Mouse (Mus musculus) limb, embryonic 15.5 days (tissue): ENCODE data around the gene Ppp1r3d. TPM values are rescaled to one million over a fixed set of nuclear protein-coding genes. Genes with fewer than 3 reads are reported as not detected.

ENCODE experiments used
- ATAC-seq: fragments of 200-750 bp; cut with Nextera tagmentation; 2 replicates; pipeline ENCODE4 v1.8.0; 2017; ENCODE audit warnings: low read depth, moderate TSS enrichment; ENCODE audit not compliant: insufficient number of reproducible peaks, low FRiP score, low TSS enrichment
- H3K27ac ChIP-seq: fragments of 300-500 bp; sonication (generic); 2 replicates; pipeline ENCODE4 v1.5.1; 2015; ENCODE audit warnings: moderate library complexity, mild to moderate bottlenecking, inconsistent platforms
- H3K27me3 ChIP-seq: fragments of 300-500 bp; sonication (generic); 2 replicates; pipeline ENCODE4 v1.6.1; 2015; ENCODE audit warnings: inconsistent platforms
- H3K36me3 ChIP-seq: fragments of 300-500 bp; sonication (generic); 2 replicates; pipeline ENCODE4 v1.6.1; 2015; ENCODE audit warnings: inconsistent platforms
- H3K4me1 ChIP-seq: fragments of 300-500 bp; sonication (generic); 2 replicates; pipeline ENCODE4 v1.6.1; 2015; ENCODE audit warnings: inconsistent platforms
- H3K4me2 ChIP-seq: fragments of 300-500 bp; sonication (generic); 2 replicates; pipeline ENCODE4 v1.6.1; 2015; ENCODE audit warnings: mild to moderate bottlenecking, inconsistent platforms
- H3K4me3 ChIP-seq: fragments of 300-500 bp; sonication (generic); 2 replicates; pipeline ENCODE4 v1.5.1; 2015; ENCODE audit warnings: mild to moderate bottlenecking, inconsistent platforms
- H3K9ac ChIP-seq: fragments of 300-500 bp; sonication (generic); 2 replicates; pipeline ENCODE4 v1.6.1; 2015; ENCODE audit warnings: inconsistent platforms
- H3K9me3 ChIP-seq: fragments of 300-500 bp; sonication (generic); 2 replicates; pipeline ENCODE4 v1.6.1; 2016; ENCODE audit warnings: inconsistent platforms
- WGBS: fragments of 180-500 bp; shearing (Covaris S2); methylation state at CpG from one replicate; pipeline ENCODE4 v1.1.7; 2015; 5-methylcytosine and 5-hydroxymethylcytosine counted together
- polyA plus RNA-seq: library from polyadenylated mRNA; unstranded; fragments of >200 nt; fragmentation: Nextera tagmentation; extraction: Ambion mirVana; gene quantifications from 2 replicates; pipeline ENCODE4 v1.2.1, GENCODE M21; 2015

The Ppp1r3d gene
- polyA plus RNA-seq, 1 experiment from 2014 or later, result 4.1 TPM

GRCm38 (mm10) chr2:178413481-178414260 lies 601 bp downstream of the Ppp1r3d start:
- no peak; the same call in 1 of the 2 replicates for ATAC-seq
- no peak overlapping the region for H3K27ac ChIP-seq
- 15% methylated on average over 75 of the region's 75 CpGs for WGBS

GRCm38 (mm10) chr2:178413081-178413480 lies 1.2 kb downstream of the Ppp1r3d start:
- no peak for ATAC-seq
- H3K27ac ChIP-seq, result no peak overlapping the region
- WGBS, result 62% methylated on average over 13 of the region's 13 CpGs

More at GRCm38 (mm10) chr2:178413481-178414260, 601 bp downstream of the Ppp1r3d start:
- peak overlapping the region; percentile 99 for H3K4me2 ChIP-seq
- H3K9me3 ChIP-seq, result no peaks in the 10 kb centered on the region
- H3K27me3 ChIP-seq, result peaks cover 20% of the 10 kb centered on the region
- H3K9ac ChIP-seq, result peak overlapping the region; percentile 44
- no peaks in the 10 kb centered on the region for H3K36me3 ChIP-seq
- H3K4me1 ChIP-seq, result peaks cover 22% of the 10 kb centered on the region
- peak overlapping the region; percentile 57 for H3K4me3 ChIP-seq

GRCm38 (mm10) chr2:178412598-178412997 lies 1.7 kb downstream of the Ppp1r3d start:
- H3K4me1 ChIP-seq, result peaks cover 22% of the 10 kb centered on the region
- H3K27ac ChIP-seq, result no peak overlapping the region
- peaks cover 20% of the 10 kb centered on the region for H3K27me3 ChIP-seq
- no peaks in the 10 kb centered on the region for H3K9me3 ChIP-seq
- no peak for ATAC-seq
- WGBS, result 52% methylated on average over 6 of the region's 6 CpGs
- no peak overlapping the region for H3K4me3 ChIP-seq
- H3K4me2 ChIP-seq, result no peak overlapping the region
- H3K9ac ChIP-seq, result no peak overlapping the region
- H3K36me3 ChIP-seq, result no peaks in the 10 kb centered on the region

More at GRCm38 (mm10) chr2:178413081-178413480, 1.2 kb downstream of the Ppp1r3d start:
- Histone ChIP-seq H3K4me3 (peak overlapping the region; percentile 57), H3K27me3 (peaks cover 20% of the 10 kb centered on the region), H3K9me3 (no peaks in the 10 kb centered on the region), H3K36me3 (no peaks in the 10 kb centered on the region), H3K4me2 (peak overlapping the region; percentile 99), H3K9ac (no peak overlapping the region), H3K4me1 (peaks cover 22% of the 10 kb centered on the region)

GRCm38 (mm10) chr2:178410286-178410685 lies 4.0 kb downstream of the Ppp1r3d start:
- Histone ChIP-seq H3K4me2 (no peak overlapping the region), H3K4me1 (peaks cover 21% of the 10 kb centered on the region), H3K27ac (no peak overlapping the region), H3K4me3 (no peak overlapping the region), H3K36me3 (no peaks in the 10 kb centered on the region), H3K27me3 (peaks cover 28% of the 10 kb centered on the region), H3K9me3 (no peaks in the 10 kb centered on the region), H3K9ac (no peak overlapping the region)
- no peak for ATAC-seq
- 67% methylated on average over 6 of the region's 6 CpGs for WGBS

GRCm38 (mm10) chr2:178409024-178409423 lies 5.2 kb downstream of the Ppp1r3d start:
- no peaks in the 10 kb centered on the region for H3K36me3 ChIP-seq
- ATAC-seq, result no peak
- WGBS, result 48% methylated on average over 1 of the region's 1 CpGs
- no peak overlapping the region for H3K9ac ChIP-seq
- peaks cover 26% of the 10 kb centered on the region for H3K27me3 ChIP-seq
- no peaks in the 10 kb centered on the region for H3K9me3 ChIP-seq
- H3K4me3 ChIP-seq, result no peak overlapping the region
- no peak overlapping the region for H3K27ac ChIP-seq
- no peak overlapping the region for H3K4me2 ChIP-seq
- peaks cover 12% of the 10 kb centered on the region for H3K4me1 ChIP-seq

GRCm38 (mm10) chr2:178407053-178407815 lies 7.0 kb downstream of the Ppp1r3d start, which contains the start of gene Sycp2:
Sycp2 (minus strand) TSS chr2:178407685.
- Histone ChIP-seq H3K27me3 (peaks cover 11% of the 10 kb centered on the region; the same call in 1 of the 2 replicates), H3K4me2 (no peak within 1 kb of the TSS), H3K36me3 (no peaks in the 10 kb centered on the region), H3K4me3 (no peak within 1 kb of the TSS), H3K4me1 (0 out of 2 replicates have a peak, but pooled peaks cover 2% of the 10 kb centered on the region), H3K9me3 (no peaks in the 10 kb centered on the region), H3K27ac (no peak within 1 kb of the TSS), H3K9ac (no peak within 1 kb of the TSS)
- peak; percentile 63; the same call in 1 of the 2 replicates for ATAC-seq
- 83% methylated on average over 52 of the region's 52 CpGs for WGBS

Other genes with a start within 250 kb of the Ppp1r3d start
- gene Sycp2, start 6.8 kb downstream of the Ppp1r3d start, polyA plus RNA-seq, result 0.06 and 0.08 TPM in 2 replicates
- 3.9 and 4.4 TPM in 2 replicates for gene Fam217b, start 52 bp upstream of the Ppp1r3d start, polyA plus RNA-seq
- gene Cdh26, start 16.1 kb upstream of the Ppp1r3d start, polyA plus RNA-seq, result 0.35 and 0.44 TPM in 2 replicates